Mouse (Mus musculus) neural tube, embryonic 15.5 days (tissue): ENCODE measurements around the gene Gm17416. TPM values are rescaled to one million over a fixed set of nuclear protein-coding genes. Genes with fewer than 3 reads are reported as not detected.

Source experiments
- ATAC-seq: fragments of 200-750 bp; cut with Nextera tagmentation; 2 replicates; pipeline ENCODE4 v1.8.0; 2017; ENCODE audit warnings: mild to moderate bottlenecking, moderate TSS enrichment, moderate library complexity; ENCODE audit not compliant: low FRiP score
- H3K27ac ChIP-seq: fragments of 300-500 bp; sonication (generic); replicated peaks from 2 replicates; pipeline ENCODE4 v1.5.1; 2015; ENCODE audit warnings: mild to moderate bottlenecking, inconsistent platforms
- H3K27me3 ChIP-seq: fragments of 300-500 bp; sonication (generic); replicated peaks from 2 replicates; pipeline ENCODE4 v1.6.1; 2015; ENCODE audit warnings: inconsistent platforms
- H3K36me3 ChIP-seq: fragments of 300-500 bp; sonication (generic); 2 replicates; pipeline ENCODE4 v1.6.1; 2015; ENCODE audit warnings: inconsistent platforms
- H3K4me1 ChIP-seq: fragments of 300-500 bp; sonication (generic); 2 replicates; pipeline ENCODE4 v1.6.1; 2015; ENCODE audit warnings: inconsistent platforms
- H3K4me2 ChIP-seq: fragments of 300-500 bp; sonication (generic); 2 replicates; pipeline ENCODE4 v1.6.1; 2015; ENCODE audit warnings: inconsistent platforms, mild to moderate bottlenecking, moderate library complexity
- H3K4me3 ChIP-seq: fragments of 300-500 bp; sonication (generic); replicated peaks from 2 replicates; pipeline ENCODE4 v1.5.1; 2015; ENCODE audit warnings: mild to moderate bottlenecking, inconsistent platforms
- H3K9ac ChIP-seq: fragments of 300-500 bp; sonication (generic); replicated peaks from 2 replicates; pipeline ENCODE4 v1.6.1; 2015; ENCODE audit warnings: mild to moderate bottlenecking, inconsistent platforms
- H3K9me3 ChIP-seq: fragments of 300-500 bp; sonication (generic); replicated peaks from 2 replicates; pipeline ENCODE4 v1.6.1; 2016; ENCODE audit warnings: inconsistent platforms
- WGBS: fragments of 180-500 bp; shearing (Covaris S2); methylation state at CpG from one replicate; pipeline ENCODE4 v1.1.7; 2015; ENCODE audit warnings: mixed read lengths; 5-methylcytosine and 5-hydroxymethylcytosine counted together
- polyA plus RNA-seq: library from polyadenylated mRNA; unstranded; fragments of >200 nt; fragmentation: Nextera tagmentation; extraction: Ambion mirVana; gene quantifications from 2 replicates; pipeline ENCODE4 v1.2.1, GENCODE M21; 2015

Gene Gm17416
- polyA plus RNA-seq, 1 experiment from 2014 or later: not detected

DNA sequence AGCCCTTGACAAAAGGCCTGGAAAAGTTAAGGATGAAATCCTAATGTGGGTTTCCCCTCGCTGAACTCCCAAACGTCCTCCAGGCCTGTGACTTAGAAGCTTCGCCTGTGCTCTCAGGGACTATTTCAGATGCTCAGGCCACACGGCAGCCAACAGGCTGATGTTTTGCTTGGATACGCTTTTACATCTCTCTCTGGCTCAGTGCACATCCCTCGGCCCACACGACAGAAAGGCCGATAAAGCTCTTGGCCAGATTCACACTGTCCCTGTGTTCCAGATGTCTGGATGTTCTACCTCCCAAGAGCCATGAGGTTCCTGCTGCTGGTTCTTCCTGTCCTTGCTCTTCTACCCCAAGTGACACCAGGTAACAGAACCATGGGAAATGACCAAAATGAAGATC, 4.3 kb downstream of the Gm17416 start:
- Histone ChIP-seq H3K36me3 (no peaks in the 10 kb centered on the region), H3K4me3 (no peak overlapping the region), H3K4me2 (no peak overlapping the region), H3K27ac (no peak overlapping the region), H3K9me3 (no peaks in the 10 kb centered on the region), H3K4me1 (no peaks in the 10 kb centered on the region), H3K9ac (no peak overlapping the region), H3K27me3 (no peaks in the 10 kb centered on the region)
- no peak for ATAC-seq
- WGBS: 93% methylated on average over 8 of the region's 8 CpGs

DNA sequence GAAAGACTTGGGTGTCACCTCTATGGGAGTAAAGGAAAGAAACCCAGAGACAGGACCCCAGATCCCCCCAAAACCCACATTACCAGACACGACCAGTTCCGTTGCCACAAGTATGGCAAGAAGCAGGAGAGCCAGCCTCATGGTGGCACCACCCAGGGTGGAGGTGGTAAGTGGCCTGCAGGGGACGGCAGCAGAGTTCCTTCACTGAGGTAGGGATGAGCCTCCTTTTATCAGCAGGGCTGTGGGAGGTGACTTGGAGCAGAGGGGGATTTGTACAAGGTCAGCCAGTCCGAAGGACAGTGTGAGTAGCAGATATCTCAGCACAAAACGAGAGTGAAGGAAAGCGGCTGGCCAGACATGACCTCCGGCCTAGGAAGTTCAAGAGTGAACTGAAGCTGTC, 11.0 kb downstream of the Gm17416 start, which contains the start of gene Defb19:
Defb19 (minus strand) TSS at position 206 of the 400 bp plus-strand sequence.
- WGBS: 84% methylated on average over 7 of the region's 7 CpGs
- H3K9ac ChIP-seq: no peak within 1 kb of the TSS
- ATAC-seq: no peak
- H3K4me3 ChIP-seq: no peak within 1 kb of the TSS
- H3K4me2 ChIP-seq: no peak within 1 kb of the TSS
- H3K9me3 ChIP-seq: no peaks in the 10 kb centered on the region
- no peak within 1 kb of the TSS for H3K27ac ChIP-seq
- H3K4me1 ChIP-seq: no peaks in the 10 kb centered on the region
- no peaks in the 10 kb centered on the region for H3K36me3 ChIP-seq
- H3K27me3 ChIP-seq: no peaks in the 10 kb centered on the region

DNA sequence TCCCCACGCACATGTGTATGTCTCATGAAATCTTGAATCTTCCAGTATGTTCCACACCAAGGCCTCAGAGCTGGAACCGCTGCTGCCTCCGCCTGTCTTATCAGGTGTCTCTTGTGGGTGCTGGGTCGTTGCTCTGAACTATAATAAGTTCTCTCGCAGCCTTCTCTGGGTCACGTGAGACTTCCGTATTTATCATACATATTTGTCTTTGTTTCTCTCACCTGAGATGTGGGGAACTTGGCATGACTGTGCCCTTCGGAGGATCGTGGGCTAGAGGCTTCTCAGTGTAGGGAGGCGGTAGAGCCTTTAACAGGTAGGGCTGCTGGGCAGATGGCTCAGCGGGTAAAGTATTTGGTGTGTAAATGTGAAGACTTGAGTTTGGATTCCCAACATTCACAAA, 11.5 kb downstream of the Gm17416 start:
- H3K36me3 ChIP-seq: no peaks in the 10 kb centered on the region
- H3K4me1 ChIP-seq: no peaks in the 10 kb centered on the region
- ATAC-seq: no peak
- H3K9ac ChIP-seq: no peak overlapping the region
- no peak overlapping the region for H3K27ac ChIP-seq
- H3K4me3 ChIP-seq: no peak overlapping the region
- no peaks in the 10 kb centered on the region for H3K27me3 ChIP-seq
- no peaks in the 10 kb centered on the region for H3K9me3 ChIP-seq
- WGBS: 91% methylated on average over 11 of the region's 11 CpGs
- no peak overlapping the region for H3K4me2 ChIP-seq

DNA sequence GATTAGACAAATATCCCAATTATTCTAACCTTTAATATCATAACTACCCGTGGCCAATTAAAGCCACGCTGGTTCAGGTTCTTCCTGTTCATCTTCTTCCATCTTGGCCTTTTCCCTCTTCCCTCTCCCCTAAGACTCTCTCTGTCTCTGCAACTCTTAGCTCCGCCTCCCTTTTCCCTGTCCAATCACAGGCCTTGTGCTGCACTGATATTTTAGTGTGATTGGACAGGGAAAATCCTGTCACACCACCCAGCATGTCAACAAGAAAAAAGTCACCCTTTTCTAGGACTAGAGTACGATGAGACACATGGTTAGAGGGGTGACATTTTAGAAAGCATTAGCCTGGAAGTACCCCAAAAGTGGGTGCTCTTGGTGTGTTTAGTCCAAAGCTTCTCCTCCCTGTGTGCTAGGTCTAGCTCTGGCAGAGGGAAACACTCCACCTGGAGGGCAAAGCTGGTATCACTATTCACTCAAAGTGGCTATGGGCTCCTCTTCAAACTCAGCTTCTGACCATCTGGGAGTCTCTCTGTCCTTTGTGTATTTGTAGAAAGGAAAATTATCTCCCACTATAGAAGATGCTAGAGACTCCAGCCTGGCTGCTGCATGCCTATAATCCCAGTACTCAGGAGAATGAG, 17.9 kb downstream of the Gm17416 start:
- no peak overlapping the region for H3K4me3 ChIP-seq
- H3K36me3 ChIP-seq: no peaks in the 10 kb centered on the region
- ATAC-seq: no peak
- 81% methylated on average over 4 of the region's 4 CpGs for WGBS
- H3K9me3 ChIP-seq: no peaks in the 10 kb centered on the region
- H3K4me1 ChIP-seq: no peaks in the 10 kb centered on the region
- no peak overlapping the region for H3K27ac ChIP-seq
- H3K27me3 ChIP-seq: no peaks in the 10 kb centered on the region
- no peak overlapping the region for H3K9ac ChIP-seq
- no peak overlapping the region for H3K4me2 ChIP-seq

DNA sequence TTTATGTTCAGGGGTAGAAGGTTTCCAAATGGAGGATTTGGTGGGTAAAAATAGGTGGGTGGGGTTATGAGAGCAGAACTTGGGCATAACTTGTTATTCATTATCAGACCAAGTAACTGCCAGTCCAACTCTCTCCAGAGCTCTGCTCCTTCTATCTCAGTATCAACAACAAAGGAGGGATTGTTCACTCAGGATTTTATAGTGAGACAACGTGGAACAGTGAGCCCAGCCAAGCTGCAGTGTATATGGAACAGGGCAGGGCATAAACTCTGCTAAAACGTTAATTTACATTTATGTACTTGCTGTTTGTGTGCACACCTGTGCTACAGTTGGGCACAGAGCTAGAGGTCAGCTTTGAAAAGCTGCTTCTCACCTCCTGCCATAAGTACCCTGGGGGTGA, 19.3 kb downstream of the Gm17416 start:
- Histone ChIP-seq H3K4me1 (no peaks in the 10 kb centered on the region), H3K4me3 (no peak overlapping the region), H3K9ac (no peak overlapping the region), H3K27me3 (no peaks in the 10 kb centered on the region), H3K36me3 (no peaks in the 10 kb centered on the region), H3K4me2 (no peak overlapping the region), H3K9me3 (no peaks in the 10 kb centered on the region), H3K27ac (no peak overlapping the region)
- ATAC-seq: no peak
- 53% methylated on average over 2 of the region's 2 CpGs for WGBS

DNA sequence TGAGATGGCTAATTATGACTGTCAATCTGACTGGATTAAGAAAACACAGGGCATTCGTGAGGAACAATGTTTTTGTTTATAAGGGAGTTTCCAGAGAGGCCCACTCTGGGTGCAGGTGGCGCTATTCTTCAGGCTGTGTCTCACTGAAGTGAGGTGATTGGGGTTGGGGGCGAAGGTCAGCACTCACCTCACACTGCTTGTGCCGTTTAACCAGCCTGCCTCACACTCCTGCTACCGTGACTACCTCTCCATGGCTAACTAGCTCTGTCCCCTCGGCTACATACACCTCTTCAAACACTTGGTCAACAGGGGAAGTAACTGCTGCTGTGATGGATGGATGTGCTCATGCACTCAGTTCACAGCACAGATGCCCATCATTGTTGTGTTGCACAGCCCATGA, 19.9 kb downstream of the Gm17416 start:
- Histone ChIP-seq H3K4me2 (no peak overlapping the region), H3K27me3 (no peaks in the 10 kb centered on the region), H3K36me3 (no peaks in the 10 kb centered on the region), H3K4me3 (no peak overlapping the region), H3K9ac (no peak overlapping the region), H3K27ac (no peak overlapping the region), H3K9me3 (no peaks in the 10 kb centered on the region), H3K4me1 (no peaks in the 10 kb centered on the region)
- no peak for ATAC-seq
- WGBS: 56% methylated on average over 6 of the region's 6 CpGs

DNA sequence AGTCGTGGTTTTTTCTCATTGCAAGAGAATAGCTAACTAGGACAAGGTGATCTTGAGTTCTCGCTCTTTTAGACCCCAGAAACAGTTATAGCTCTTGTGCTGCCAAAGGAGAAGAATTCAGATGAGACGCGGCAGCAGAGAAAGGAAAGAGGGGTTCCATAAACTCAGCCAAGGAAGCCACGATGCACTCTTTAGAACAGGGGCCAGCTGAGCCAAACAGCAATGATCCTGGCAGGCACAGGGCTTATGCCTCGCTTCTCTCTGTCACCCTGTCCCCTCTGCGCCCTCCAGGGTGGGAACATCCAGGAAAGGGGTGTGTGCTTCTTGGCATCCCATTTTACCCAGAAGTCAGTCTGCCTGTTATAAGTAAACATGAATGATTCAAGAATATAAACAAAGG, 30.2 kb downstream of the Gm17416 start, which contains the start of gene Defb45:
Defb45 (minus strand) TSS at position 101 of the 400 bp plus-strand sequence.
- Histone ChIP-seq H3K4me1 (no peaks in the 10 kb centered on the region), H3K9me3 (no peaks in the 10 kb centered on the region), H3K4me2 (no peak within 1 kb of the TSS), H3K4me3 (no peak within 1 kb of the TSS), H3K27me3 (no peaks in the 10 kb centered on the region), H3K9ac (no peak within 1 kb of the TSS), H3K27ac (no peak within 1 kb of the TSS), H3K36me3 (no peaks in the 10 kb centered on the region)
- no peak for ATAC-seq
- WGBS: 68% methylated on average over 7 of the region's 7 CpGs

DNA sequence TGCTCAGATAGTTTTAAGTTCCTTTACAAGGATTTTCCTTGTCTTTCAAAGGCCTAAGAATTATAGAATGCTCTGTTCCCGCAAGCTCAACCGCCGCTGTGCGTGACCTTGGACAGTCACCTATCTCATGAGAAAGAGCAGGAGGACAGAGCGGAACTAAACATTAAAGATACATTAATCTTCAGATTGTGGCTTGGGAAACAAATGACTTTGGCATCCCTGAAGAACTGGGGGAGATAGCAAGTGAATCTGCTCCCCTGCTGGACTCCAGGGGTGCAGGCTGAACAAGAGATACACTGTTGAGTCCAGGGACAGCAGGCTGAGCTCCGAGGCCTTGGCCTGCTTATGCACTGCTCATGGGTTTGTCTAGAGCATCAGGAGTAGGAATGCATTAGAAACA, 30.9 kb downstream of the Gm17416 start:
- H3K27ac ChIP-seq: no peak overlapping the region
- no peaks in the 10 kb centered on the region for H3K27me3 ChIP-seq
- H3K4me1 ChIP-seq: no peaks in the 10 kb centered on the region
- no peaks in the 10 kb centered on the region for H3K36me3 ChIP-seq
- ATAC-seq: no peak
- no peak overlapping the region for H3K4me2 ChIP-seq
- H3K9me3 ChIP-seq: no peaks in the 10 kb centered on the region
- 74% methylated on average over 6 of the region's 6 CpGs for WGBS
- H3K4me3 ChIP-seq: no peak overlapping the region
- H3K9ac ChIP-seq: no peak overlapping the region

DNA sequence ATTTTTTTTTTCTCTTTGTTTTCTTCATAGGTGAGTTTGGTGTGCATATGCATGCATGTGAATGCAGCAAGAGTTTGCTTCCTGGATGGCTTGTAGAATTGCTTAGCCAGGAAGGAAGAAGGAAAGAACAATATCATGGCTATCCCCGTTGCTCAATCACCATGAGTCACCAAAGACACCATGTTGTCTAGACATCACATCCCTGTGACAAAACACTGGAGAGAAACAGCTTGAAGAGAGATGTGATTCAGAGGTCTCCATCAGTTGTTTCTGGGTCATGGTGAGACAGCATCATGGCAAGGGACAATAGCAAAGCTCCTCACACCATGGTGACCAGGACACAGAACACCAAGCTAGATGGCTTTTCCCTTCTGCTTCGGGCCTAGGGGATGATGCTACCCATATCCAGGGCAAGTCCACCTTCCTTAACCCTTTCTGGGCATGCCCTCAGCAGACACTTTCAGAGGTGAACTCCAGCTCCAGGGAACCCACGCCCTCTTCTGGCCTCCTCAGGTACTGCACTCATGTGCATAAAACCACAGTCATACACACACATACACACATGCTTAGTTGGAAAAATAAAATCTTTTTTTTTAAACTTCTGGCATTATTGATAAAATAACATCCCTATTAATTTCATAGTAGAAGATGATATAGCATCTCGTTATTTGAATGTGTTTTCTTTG, 32.3 kb downstream of the Gm17416 start:
- Histone ChIP-seq H3K27ac (no peak overlapping the region), H3K4me2 (no peak overlapping the region), H3K27me3 (no peaks in the 10 kb centered on the region), H3K4me1 (no peaks in the 10 kb centered on the region), H3K9ac (no peak overlapping the region), H3K9me3 (no peaks in the 10 kb centered on the region), H3K36me3 (no peaks in the 10 kb centered on the region), H3K4me3 (no peak overlapping the region)
- 79% methylated on average over 4 of the region's 4 CpGs for WGBS
- no peak for ATAC-seq

DNA sequence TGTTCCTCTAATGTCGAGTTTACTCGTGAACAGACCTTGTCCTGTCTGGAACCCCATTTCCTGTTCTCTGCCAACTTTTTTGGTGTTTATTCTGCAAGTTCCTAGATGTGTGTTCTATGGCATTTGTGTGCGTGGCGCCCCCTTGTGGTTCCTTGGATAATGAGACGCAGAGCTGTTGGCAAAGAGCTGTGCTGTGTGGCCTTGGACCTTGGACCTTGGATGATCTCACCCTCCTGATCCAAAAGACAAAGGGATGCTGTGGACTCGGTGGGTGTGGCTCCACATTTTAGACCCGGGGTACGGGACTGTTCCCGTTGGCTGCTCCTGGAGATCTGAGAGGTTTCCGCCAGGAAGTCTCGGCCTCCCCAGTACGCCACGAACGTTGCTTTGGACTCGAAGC, 34.9 kb downstream of the Gm17416 start, which contains the start of gene Defb36:
Defb36 (plus strand) TSS at position 271 of the 400 bp plus-strand sequence.
- Histone ChIP-seq H3K4me1 (no peaks in the 10 kb centered on the region), H3K4me2 (no peak within 1 kb of the TSS), H3K9ac (no peak within 1 kb of the TSS), H3K27me3 (no peaks in the 10 kb centered on the region), H3K36me3 (no peaks in the 10 kb centered on the region), H3K9me3 (no peaks in the 10 kb centered on the region), H3K27ac (no peak within 1 kb of the TSS), H3K4me3 (no peak within 1 kb of the TSS)
- 84% methylated on average over 15 of the region's 15 CpGs for WGBS
- no peak for ATAC-seq

DNA sequence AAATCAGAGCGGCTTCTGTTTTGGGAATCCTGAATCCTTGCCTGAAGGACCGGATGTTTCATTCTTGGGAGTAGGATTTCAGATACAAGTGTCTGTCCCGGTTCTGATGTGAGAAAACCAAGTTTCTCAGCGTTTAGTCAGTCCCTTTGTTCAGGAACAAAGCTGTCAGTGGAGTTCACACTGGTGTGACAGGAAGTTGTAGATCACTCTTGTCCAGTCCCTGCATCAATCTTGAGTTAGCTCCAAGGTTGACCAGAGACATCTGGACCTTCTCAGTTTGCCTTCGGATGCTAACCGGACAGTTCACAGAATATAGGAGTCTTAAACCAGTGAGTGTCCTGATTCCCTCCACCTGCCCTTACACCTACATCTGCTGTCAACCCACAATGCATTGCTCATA, 38.6 kb downstream of the Gm17416 start:
- Histone ChIP-seq H3K9ac (no peak overlapping the region), H3K4me2 (no peak overlapping the region), H3K4me1 (no peaks in the 10 kb centered on the region), H3K4me3 (no peak overlapping the region), H3K27ac (no peak overlapping the region), H3K27me3 (no peaks in the 10 kb centered on the region), H3K36me3 (no peaks in the 10 kb centered on the region), H3K9me3 (no peaks in the 10 kb centered on the region)
- no peak for ATAC-seq
- WGBS: 58% methylated on average over 6 of the region's 6 CpGs

DNA sequence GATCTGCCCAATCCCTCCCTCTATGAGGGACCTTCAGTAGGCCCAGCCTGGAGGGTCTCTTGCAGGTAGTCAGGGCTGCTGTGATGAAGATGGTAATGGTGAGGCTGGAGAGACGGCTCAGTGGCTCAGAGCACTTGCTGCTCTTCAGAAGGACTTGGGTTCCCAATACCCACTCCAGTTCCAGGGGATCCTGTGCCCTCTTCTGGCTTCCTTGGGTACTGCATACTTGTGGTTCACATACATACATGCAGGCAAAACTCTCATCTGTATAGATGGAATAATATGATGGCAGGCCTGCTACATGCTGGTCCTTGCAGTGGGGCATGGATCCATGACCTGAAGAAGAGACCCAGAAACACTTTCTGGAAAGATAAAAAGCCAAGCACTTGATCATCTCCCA, 39.6 kb downstream of the Gm17416 start:
- no peak overlapping the region for H3K4me2 ChIP-seq
- H3K9me3 ChIP-seq: no peaks in the 10 kb centered on the region
- no peak overlapping the region for H3K27ac ChIP-seq
- H3K27me3 ChIP-seq: no peaks in the 10 kb centered on the region
- no peaks in the 10 kb centered on the region for H3K4me1 ChIP-seq
- H3K4me3 ChIP-seq: no peak overlapping the region
- ATAC-seq: no peak
- H3K9ac ChIP-seq: no peak overlapping the region
- WGBS: 81% methylated on average over 1 of the region's 1 CpGs
- H3K36me3 ChIP-seq: no peaks in the 10 kb centered on the region
